Mouse (Mus musculus) kidney, adult 2 months (tissue): ENCODE results near the gene Ciart.

Source experiments
- CTCF ChIP-seq: fragments of 200-500 bp; conservative IDR thresholded peaks from 2 replicates; pipeline ENCODE4 v1.5.1; 2011; ENCODE audit warnings: low read depth, mild to moderate bottlenecking, control low read depth, low read length, moderate library complexity, mixed read lengths; ENCODE audit not compliant: insufficient read depth, insufficient read length
- POLR2A ChIP-seq: fragments of 200-500 bp; IDR thresholded peaks from one replicate; pipeline ENCODE4 v1.6.1; 2011; ENCODE audit warnings: low read depth, low read length, control low read depth

DNA sequence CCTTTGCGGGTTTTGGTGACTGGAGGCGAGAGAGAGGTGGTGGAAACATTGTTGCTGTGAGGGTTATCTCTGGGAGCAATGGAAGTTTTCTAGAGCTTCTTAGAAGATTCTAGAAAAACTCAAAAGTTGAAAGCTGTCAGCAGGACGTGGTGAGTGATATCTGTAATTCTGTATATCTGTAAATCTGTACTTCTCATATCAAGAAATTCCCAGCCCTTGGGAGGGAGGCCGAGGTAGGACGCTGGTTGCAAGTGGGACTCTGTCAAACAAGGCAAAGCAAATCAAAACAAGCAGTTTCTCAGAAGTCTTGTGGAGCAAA lies 48.4 kb upstream of the Ciart start:
- TF ChIP-seq CTCF, result no peak
- no peak for TF ChIP-seq POLR2A
